Mouse (Mus musculus): ENCODE data around the gene Pced1b. TPM values are rescaled to one million over a fixed set of nuclear protein-coding genes. Genes with fewer than 3 reads are reported as not detected.
"Not testable (repeated sequence)": the region's sequence is repeated elsewhere in the genome, so short reads cannot be mapped to it uniquely, and the experiment has no call there.

The Pced1b gene
- total RNA-seq (2015) (26.3 and 26.9 TPM in 2 replicates), total RNA-seq (2017) (6.7 and 7.9 TPM in 2 replicates)

DNA sequence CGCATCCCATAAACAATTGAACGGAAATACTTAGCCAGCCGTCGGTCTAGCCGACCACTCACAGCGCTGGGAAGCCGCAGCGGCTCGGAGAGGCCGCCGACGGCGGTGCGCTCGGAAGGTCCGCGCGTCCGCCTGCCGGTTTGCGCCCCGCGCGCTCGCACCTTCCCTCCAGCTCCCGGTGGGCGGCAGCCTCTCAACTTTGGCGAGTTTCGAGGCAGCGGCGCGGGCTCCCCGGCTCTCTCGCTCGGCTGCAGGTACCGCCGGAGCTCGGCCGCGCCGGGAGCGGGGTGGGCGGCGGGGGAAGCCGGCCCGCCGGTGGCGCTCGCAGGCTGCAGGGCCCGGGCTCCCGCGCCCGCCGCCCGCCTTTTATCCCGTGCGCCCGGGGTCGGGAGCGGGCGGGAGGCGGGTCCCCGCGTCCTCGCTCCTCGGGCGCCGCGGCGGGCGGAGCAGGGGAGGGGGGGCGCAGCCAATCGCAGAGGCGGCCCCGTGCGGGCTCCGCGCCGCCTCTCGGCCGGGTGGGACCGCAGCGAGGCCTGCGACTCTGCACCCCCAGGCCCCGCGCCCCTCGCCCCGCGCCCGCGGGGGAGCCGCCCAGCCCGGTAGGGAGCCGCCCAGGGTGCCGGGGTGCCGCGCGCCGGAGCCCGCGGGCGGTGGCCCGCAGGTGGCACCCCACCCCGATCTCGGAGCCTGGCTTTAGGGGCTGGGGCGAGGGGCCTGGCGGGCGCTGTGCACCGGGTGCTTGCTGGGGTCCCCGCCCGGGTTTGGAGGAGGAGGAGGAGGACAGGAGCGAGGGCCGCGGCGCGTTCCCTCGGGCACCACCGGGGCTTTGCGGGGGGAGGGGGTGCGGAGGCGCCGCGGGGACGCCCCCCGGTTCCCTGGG lies at the start of gene Pced1b, which contains the start of gene Amigo2:
Pced1b (plus strand) TSS at position 197 of the 880 bp plus-strand sequence.
Amigo2 (minus strand) TSS at position 377 of the 880 bp plus-strand sequence.
- ATAC-seq (replicated peaks; ENCODE audit: poor library complexity), result no peak

DNA sequence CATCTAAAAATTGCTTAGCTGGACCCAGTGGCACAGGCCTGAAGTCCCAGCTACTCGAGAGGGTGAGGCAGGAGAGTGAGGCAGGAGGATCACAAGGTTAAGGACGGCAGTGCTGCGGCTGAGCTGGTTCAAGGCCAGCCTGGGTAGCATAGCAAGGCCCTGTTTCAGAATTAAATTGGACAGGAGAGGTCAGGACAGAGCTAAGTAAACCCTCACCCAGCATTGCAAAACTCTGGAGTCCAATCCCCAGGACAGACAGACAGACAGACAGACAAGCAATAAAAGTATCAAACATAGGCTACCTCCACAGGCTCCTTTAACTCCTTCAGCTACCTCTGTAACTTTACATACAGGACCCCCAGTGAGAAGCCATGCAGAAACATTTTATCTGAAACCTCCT lies 42.0 kb upstream of the Pced1b start:
- ATAC-seq (replicated peaks; ENCODE audit: poor library complexity), result no peak

DNA sequence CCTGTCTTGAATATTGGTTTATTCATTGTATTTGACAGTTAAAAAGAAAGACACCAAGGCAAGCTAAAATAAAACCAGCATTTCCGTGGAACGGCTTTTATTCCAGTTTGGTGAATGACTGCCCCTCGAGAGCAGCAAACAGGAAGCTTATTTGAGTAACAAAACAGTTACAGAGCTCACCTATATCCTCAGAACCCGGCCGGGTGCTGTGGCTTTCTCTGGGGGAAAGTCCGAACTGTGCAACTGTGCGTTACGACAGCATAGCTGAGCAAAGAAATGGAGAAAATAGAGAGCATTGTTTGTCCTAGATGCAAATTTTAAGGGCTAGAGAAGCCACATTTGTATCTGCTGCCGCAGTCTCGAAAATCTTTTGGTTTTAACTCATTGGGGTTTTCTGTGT lies 41.1 kb upstream of the Pced1b start:
- no peak for ATAC-seq (replicated peaks; ENCODE audit: poor library complexity)

DNA sequence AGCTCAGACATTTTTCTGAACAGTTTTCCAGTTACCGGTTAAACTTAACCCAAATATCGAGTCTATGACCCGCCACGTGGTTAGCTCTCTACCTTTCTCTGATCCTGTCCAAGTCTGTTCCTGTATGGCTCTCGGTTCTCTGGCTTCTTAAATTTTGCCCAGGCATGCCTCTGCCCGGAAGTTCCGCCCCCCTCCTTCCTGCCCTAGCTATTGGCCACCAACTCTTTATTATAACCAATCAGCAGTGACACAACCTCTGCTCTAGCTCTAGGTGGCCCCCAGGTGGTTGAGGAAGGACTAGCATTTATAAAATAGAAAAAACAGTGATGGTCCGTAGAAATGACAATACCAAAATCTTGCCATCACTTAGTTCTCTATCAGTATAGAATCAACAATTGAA lies 40.4 kb upstream of the Pced1b start:
- peak; percentile 37; the same call in 1 of the 2 replicates for ATAC-seq (replicated peaks; ENCODE audit: poor library complexity)

DNA sequence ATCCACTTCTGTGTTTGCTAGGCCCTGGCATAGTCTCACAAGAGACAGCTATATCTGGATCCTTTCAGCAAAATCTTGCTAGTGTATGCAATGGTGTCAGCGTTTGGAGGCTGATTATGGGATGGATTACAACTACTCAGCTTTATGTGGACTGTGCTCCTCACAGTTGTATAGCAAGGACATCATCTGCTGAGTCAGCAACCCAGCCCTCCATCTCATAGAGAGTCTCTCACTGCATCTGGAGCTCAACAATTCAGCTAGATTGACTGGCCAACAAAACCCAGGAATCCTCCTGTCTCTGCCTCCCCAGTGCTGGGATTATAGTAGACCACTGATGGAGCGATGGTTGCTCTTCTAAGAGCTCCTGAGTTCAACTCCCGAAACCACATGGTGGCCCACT lies 37.2 kb upstream of the Pced1b start:
- not testable (repeated sequence) for ATAC-seq (replicated peaks; ENCODE audit: poor library complexity)

DNA sequence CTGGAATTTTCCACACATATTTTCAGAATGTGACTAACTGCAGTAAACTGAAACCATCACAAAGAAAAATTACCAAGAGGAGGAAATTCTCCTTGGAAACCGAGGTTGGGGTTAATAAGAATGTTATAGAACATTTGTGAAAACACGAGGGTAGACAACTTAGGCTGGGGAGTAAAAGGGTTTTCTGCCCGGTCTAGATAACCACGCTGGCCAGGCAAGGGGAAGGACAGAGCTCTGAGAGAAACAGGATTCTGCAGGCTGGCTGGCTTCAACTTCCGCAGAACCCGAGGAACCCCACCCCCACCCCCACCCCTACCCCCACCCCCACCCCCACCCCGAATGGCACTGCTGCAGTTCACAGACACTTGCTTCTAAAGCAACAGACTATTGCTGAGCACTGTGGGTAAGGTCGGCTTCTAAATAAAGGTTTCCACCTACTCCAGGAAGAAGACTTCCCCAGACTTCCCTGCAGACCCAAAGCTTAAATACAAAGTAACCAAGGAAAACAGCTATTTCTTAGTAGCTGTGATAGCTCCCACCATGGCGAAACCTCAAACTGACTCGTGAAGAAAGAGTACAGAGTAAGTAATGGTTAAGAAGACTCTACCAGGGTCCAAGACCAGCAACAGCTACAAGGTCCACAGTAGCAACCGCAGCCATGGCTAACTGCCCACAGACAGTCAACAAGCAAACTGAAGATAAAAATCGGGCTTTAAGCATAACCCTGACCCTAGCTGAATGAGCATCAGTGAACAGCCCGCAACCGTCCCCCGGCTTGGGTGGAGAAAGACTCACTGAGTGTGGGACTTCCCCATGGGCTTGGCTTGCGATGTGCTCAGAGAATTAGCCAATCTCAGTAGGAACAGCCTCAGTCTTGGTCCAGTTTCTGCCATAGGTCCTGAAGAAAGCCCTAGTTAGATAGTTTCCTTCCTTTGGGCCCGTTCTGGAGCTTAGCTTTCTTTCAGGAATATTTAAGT lies 34.1 kb upstream of the Pced1b start:
- peak; percentile 97 for ATAC-seq (replicated peaks; ENCODE audit: poor library complexity)

DNA sequence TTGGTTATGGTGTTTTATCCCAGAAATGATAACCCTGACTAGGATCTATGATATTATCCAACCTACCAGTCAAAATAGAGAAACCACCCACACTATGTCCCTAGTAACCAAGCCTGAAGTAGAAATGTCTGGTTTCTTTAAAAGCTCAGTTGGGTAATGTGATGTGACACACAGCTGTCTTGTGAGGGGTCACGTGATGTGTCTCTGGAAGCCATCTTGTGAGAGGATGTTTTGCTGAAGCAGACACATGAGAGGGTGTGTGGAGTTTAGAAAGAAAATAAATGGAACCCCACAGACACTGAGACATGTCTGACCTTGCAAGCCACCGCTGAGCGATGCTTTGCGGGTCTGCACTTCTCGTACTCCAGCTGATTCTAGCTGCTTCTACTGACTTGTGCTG lies 30.1 kb upstream of the Pced1b start:
- no peak for ATAC-seq (replicated peaks; ENCODE audit: poor library complexity)

DNA sequence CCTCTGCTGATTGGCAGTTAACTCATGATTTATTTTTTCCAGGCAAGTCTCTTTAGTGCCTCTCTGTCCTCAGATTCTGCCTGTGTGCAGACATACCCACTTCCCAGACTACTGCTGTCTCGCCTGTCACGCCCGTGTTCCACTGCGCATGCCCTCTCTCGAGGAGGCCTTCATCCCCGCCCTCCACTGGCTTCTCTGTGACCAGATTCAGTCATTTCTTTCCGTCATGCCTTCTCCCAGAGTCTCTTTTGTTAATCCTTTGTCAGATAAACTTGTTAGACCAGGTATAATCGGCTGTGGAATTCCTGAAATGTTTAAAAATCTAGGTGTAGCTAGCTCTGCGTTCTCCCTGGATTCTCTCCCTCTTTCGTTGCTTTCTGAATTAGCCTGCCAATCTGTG lies 23.5 kb upstream of the Pced1b start:
- no peak for ATAC-seq (replicated peaks; ENCODE audit: poor library complexity)

DNA sequence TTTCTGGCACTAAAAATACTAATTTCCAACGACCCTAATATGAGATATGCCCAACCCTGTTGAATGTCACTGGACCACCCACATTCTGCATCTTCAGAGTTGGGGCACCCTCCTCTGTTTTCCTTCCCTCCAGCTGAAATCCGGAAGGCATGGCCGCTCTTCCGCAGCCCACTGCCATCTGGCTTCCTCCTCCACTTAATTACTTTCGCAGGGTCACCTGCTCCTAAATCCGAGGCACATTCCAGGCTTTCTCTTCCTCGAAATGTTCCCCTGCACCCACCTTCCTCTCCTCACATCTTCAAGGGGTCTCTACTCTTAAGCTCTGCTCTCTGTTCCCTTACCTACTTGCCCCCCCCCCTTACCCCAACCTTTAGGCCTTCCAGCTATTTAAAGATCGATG lies 22.9 kb upstream of the Pced1b start:
- no peak for ATAC-seq (replicated peaks; ENCODE audit: poor library complexity)

DNA sequence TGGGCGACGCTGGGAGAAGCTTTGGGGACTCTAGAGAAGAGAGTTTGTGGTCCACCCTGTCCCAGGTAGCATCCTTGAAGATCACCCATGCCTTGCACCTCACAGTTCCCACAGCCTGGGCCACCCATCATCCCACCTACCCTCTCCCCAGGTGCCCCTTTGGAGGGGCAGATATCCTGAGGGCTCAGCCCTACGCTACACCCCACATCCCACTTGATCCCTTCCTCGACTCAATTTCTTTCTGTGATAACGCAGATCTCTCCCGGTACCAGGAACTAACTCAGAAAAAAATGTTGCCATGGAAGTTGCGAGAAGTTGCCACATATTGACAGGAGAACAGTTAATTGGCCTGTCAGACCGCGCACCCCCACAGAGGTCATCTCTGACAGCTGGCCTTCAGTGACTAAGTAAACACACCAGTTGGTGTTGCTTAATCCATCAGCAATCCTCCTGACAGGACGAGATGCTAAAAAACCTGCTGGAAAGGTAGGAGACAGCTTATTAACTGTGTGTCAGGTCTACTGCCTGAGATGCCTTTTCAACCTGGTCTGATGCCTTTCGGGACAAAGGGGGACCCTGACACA lies 17.3 kb upstream of the Pced1b start:
- no peak for ATAC-seq (replicated peaks; ENCODE audit: poor library complexity)

DNA sequence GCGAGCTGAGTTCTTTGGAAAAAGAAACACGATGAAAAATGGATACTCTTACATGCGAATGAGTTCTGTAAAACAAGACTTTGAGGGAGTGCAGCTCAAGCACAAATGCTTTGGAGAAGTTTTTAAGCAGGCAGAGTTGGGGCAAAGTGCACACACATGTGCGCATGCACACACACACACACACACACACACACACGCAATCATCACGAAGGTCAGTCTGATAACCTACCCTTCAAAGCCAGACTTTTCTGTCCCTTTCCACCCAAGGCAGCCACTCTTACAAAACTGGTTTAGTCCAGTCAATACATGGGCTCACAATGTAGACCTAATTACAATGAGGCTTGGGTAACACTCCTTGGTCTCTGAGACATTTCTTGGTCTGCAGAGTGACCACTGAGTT lies 12.8 kb upstream of the Pced1b start:
- no peak for ATAC-seq (replicated peaks; ENCODE audit: poor library complexity)

DNA sequence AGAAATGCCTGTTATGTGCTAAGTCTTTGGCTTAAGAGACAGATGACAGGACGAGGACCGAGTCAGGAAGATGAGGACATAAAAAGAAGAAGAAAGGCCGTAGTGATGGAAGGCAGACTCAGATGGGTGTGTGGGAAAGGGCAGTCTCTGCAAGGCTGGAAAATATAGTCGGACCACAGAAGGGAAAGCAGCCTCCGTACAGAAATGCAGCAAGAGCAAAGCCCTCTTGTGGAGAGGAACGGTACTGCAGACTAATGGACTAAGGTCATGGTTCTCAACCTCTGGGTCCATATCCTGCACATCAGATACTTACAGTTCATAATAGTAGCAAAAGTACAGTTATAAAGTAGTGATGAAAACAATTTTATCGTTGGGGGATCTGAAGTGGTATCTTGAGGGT lies 11.7 kb upstream of the Pced1b start:
- ATAC-seq (replicated peaks; ENCODE audit: poor library complexity), result peak; percentile 80

DNA sequence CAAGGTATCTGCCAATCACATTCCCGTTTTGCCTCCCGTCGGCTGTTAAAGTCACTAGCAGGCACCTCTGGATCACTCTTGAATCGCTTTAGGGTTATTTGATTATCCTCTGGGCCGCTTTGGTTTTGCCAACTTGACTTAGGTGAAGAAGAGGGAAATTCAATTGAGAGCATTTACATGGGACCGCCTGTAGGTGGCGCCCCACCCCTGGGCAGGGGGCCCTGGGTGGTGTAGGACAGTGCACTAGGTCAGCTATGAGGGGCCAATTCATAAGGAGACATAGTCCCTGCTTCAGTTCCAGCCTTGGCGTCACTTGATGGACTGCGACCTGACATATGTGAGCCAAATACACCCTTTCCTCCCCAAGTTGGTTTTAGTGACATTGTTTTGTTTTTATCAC lies 10.0 kb upstream of the Pced1b start:
- peak; percentile 86 for ATAC-seq (replicated peaks; ENCODE audit: poor library complexity)

DNA sequence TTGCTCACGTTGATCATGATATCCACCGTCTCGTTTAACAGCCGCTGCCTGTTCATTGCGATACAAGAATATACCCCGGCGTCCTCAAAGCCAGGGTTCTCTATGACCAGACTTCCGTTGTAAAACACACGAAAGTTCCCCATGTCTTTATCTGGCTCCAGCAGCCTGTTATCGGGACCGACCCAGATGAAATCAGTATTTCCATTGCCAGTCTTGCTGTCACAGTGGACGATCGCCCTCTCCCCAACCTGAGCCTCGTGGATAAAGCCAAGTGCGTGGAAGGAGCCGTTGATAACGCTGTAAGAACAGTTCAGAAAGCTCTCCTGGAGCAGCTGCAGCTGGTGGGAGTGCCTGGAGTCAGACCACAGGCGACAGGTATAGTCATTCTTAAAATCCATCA lies 1.5 kb upstream of the Pced1b start:
- peak; percentile 71 for ATAC-seq (replicated peaks; ENCODE audit: poor library complexity)

DNA sequence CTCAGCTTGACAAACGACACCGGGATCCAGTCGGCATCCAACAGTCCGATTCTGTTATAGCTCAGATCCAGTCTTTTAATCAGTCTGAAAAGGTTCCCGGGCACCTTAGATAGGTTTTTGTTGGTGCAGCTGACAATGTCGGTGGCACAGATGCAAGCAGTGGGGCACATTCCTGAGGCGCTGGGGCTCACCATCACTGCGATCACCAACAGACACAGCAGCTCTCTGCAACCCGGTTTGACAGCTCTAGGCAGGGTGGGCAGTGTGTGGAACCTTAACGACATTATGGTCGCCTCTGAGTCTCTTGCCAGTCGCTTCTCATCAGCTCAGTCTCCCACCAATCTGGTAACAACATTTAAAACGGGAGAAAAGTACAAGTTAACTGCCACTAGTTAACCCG lies 651 bp upstream of the Pced1b start:
- 0 out of 2 replicates have a peak, but pooled peaks have one; percentile 13 for ATAC-seq (replicated peaks; ENCODE audit: poor library complexity)

DNA sequence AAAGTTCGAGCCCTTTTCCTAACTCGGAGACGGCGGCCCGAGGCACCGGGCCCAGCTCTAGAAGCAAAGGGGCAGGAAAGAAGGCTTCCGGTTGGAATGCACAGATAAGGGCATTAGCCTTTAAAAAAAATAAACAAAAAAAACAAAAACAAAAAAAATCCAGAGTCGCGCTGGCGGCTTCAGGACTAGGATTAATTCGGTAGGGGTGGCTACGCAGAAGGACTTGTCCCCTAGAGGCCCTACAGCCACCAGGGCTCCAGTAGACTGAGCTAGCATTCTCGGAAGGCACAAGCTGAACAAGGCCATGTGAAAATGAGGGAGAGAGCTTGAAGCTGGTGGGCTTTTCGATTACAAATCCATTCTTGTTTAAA lies 869 bp downstream of the Pced1b start:
- ATAC-seq (replicated peaks; ENCODE audit: poor library complexity), result peak; percentile 37

DNA sequence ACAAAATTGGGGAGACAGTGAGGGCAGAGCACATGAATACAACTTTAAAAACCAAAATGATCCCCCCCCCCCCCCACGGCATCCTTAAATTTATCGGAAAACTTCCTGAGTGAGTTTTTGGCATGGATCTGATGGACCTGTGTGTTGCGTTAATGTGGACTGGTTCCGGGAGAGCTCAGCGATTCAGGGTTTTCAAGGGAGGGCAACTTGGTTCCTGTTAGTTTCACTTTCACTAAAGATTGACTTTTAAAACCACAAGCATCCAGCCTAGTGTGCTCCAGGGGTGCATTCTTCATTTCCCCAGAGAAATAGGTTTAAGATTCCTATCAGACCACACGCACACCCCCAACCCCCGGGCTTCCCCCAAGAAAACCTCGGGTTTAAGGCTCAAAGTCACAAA lies 1.4 kb downstream of the Pced1b start:
- peak; percentile 23 for ATAC-seq (replicated peaks; ENCODE audit: poor library complexity)

DNA sequence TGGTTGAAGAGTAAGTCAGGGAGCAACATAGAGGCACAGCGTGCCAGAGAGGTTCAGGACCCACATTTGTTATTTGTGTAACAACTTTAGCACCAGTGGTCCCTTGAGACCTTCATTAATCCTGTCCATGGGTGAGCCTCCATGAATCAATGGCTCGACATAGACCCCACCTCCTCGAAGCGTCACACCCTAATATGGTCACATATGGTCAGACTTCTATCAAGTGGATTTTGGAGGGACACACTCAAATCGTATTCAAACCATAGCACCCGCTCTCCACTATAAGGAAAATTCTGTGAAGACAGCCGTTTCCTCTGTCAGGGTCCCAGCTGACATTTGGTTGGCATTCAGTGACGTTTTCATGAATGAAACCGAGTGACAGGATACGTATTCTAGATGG lies 2.4 kb downstream of the Pced1b start:
- ATAC-seq (replicated peaks; ENCODE audit: poor library complexity), result no peak

DNA sequence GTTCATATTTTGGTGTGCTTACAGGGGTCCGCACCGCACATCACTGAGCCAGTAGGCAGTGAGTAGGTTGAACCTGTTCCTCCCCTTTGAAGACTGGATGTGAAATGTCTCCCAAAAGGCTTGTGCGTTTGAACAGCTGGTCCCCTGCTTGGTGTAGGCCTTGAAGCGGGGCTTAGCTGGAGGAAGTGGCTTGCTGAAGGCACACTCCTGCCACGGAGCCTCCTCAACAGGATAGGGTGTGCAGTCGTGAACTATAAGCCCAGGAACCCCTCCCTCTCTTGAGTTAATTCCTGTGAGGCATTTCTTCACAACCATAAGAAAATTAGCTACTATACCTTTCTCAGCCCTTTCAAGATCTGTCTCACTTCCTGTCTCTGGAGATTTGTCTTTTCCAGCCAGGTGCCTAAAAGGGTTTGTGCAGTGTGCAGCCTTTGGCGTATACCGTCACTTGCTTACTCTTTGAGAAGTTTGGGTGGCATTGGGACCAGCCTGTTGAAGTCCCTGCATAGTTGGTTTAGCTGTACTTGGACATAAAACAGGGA lies 5.7 kb downstream of the Pced1b start:
- no peak for ATAC-seq (replicated peaks; ENCODE audit: poor library complexity)

DNA sequence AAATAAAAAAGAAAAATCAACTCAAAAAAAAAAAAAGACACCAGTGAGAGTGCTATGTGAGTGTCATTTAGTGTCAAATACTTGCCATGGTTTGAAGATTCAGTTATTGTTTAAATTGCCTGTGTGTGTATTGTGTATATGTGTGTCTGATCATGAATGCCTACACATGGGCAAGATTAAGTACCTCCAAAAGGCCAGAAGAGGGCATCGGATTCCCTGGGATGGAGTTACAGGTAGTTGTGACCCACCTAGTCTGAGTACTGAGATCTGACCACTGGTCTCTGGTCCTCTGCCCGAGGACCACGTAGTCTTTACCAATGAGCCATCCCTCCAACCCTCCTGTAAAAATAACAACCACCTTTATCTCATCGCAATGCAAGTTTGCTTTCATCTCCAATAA lies 7.5 kb downstream of the Pced1b start:
- ATAC-seq (replicated peaks; ENCODE audit: poor library complexity), result no peak

DNA sequence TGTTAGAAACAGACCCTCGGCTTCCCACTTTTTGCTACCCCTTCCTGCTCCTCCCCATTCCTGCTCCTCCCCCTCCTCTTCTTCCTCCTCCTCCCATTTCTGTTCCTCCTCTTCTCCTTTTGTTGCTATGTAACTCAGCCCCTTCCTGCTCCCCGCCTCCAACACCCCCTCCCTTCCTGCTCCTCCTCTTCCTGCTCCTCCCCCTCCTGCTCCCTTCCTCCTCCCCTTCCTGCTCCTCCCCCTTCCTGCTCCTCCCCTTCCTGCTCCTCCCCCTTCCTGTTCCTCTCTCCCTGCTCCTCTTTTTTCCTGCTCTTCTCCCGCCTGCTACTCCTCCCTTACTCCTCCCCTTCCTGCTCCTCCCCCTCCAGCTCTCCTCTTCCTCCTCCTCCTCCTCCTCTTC lies 8.9 kb downstream of the Pced1b start:
- ATAC-seq (replicated peaks; ENCODE audit: poor library complexity), result peak; percentile 41; the same call in 1 of the 2 replicates
